Comparison of ENCODE assay signal across 20 mouse cellular contexts in genomic region chr17:87849421-87849820, GRCm38 (mm10). TPM values are rescaled to one million over a fixed set of nuclear protein-coding genes. Genes with fewer than 3 reads are reported as not detected.
"Had no signal": no experiment of that assay in that cellular context is flagged by ENCODE, and none has a peak within 500 bp of the region (broad histone marks: within the 10 kb centered on the region; RNA-seq: fewer than 3 reads in every experiment).

No protein-coding gene starts in this region.

- H3K36me3 ChIP-seq: midbrain, embryonic 10.5 days; midbrain, embryonic 13.5 days had no signal

- H3K4me2 ChIP-seq: lung, embryonic 14.5 days; midbrain, embryonic 13.5 days had no signal

- H3K9ac ChIP-seq: liver, embryonic 14.5 days; liver, postnatal 0 days; lung, embryonic 14.5 days; midbrain, embryonic 13.5 days had no signal

- H3K9me3 ChIP-seq: midbrain, embryonic 13.5 days had no signal

- ATAC-seq: liver, postnatal 0 days; lung, postnatal 0 days; midbrain, embryonic 16.5 days had no signal

- DNase-seq: kidney, adult 2 months; layer of hippocampus, postnatal 36 days; liver, postnatal 0 days; lung, embryonic 14.5 days; lung, postnatal 36 days; retina, postnatal 1 day; right cerebral cortex, postnatal 25 days; spleen, adult 18-20 months; thymus, adult 2 months; thymus, postnatal 25 days had no signal

- H3K27ac ChIP-seq: kidney, postnatal 0 days; left cerebral cortex, adult 2 months; liver, embryonic 14.5 days; midbrain, embryonic 10.5 days; midbrain, embryonic 13.5 days had no signal

- H3K4me3 ChIP-seq: left cerebral cortex, adult 2 months; megakaryocyte, embryonic 14.5 days; midbrain, embryonic 10.5 days; midbrain, embryonic 13.5 days had no signal

- H3K27me3 ChIP-seq: megakaryocyte, embryonic 14.5 days; midbrain, embryonic 13.5 days had no signal

- H3K4me1 ChIP-seq: midbrain, embryonic 10.5 days had no signal

RNA-seq across cellular contexts. Expression of gene Kcnk12, which starts 51.6 kb away (rescaled TPM):
- polyA plus RNA-seq: kidney, adult 2 months; kidney, embryonic 14.5 days; lung, embryonic 14.5 days; stomach, embryonic 16.5 days had no signal
